Mouse (Mus musculus) lung, embryonic 15.5 days (tissue): ENCODE data around the gene Atg13. TPM values are rescaled to one million over a fixed set of nuclear protein-coding genes. Genes with fewer than 3 reads are reported as not detected.

Experiments
- ATAC-seq: fragments of 200-750 bp; cut with Nextera tagmentation; 2 replicates; pipeline ENCODE4 v1.8.0; 2017; ENCODE audit warnings: moderate number of reproducible peaks, borderline replicate concordance; ENCODE audit not compliant: low FRiP score, low TSS enrichment; ENCODE audit errors: extremely low read depth
- H3K27ac ChIP-seq: fragments of 300-500 bp; sonication (generic); 2 replicates; pipeline ENCODE4 v1.5.1; 2015; ENCODE audit warnings: moderate library complexity, mild to moderate bottlenecking, inconsistent platforms
- H3K27me3 ChIP-seq: fragments of 300-500 bp; sonication (generic); 2 replicates; pipeline ENCODE4 v1.6.1; 2015; ENCODE audit warnings: inconsistent platforms
- H3K36me3 ChIP-seq: fragments of 300-500 bp; sonication (generic); 2 replicates; pipeline ENCODE4 v1.6.1; 2015; ENCODE audit warnings: inconsistent platforms
- H3K4me1 ChIP-seq: fragments of 300-500 bp; sonication (generic); 2 replicates; pipeline ENCODE4 v1.6.1; 2015; ENCODE audit warnings: inconsistent platforms
- H3K4me2 ChIP-seq: fragments of 300-500 bp; sonication (generic); 2 replicates; pipeline ENCODE4 v1.6.1; 2015; ENCODE audit warnings: inconsistent platforms, mild to moderate bottlenecking, moderate library complexity
- H3K4me3 ChIP-seq: fragments of 300-500 bp; sonication (generic); 2 replicates; pipeline ENCODE4 v1.5.1; 2015; ENCODE audit warnings: mild to moderate bottlenecking, inconsistent platforms
- H3K9ac ChIP-seq: fragments of 300-500 bp; sonication (generic); 2 replicates; pipeline ENCODE4 v1.6.1; 2015; ENCODE audit warnings: inconsistent platforms
- H3K9me3 ChIP-seq: fragments of 300-500 bp; sonication (generic); 2 replicates; pipeline ENCODE4 v1.6.1; 2016; ENCODE audit warnings: inconsistent platforms
- WGBS: fragments of 180-500 bp; shearing (Covaris S2); methylation state at CpG from one replicate; pipeline ENCODE4 v1.1.7; 2015; 5-methylcytosine and 5-hydroxymethylcytosine counted together
- polyA plus RNA-seq: library from polyadenylated mRNA; unstranded; fragments of >200 nt; fragmentation: Nextera tagmentation; extraction: Ambion mirVana; gene quantifications from 2 replicates; pipeline ENCODE4 v1.2.1, GENCODE M21; 2015

Gene Atg13
- polyA plus RNA-seq, 1 experiment from 2014 or later: 22.8 TPM

DNA sequence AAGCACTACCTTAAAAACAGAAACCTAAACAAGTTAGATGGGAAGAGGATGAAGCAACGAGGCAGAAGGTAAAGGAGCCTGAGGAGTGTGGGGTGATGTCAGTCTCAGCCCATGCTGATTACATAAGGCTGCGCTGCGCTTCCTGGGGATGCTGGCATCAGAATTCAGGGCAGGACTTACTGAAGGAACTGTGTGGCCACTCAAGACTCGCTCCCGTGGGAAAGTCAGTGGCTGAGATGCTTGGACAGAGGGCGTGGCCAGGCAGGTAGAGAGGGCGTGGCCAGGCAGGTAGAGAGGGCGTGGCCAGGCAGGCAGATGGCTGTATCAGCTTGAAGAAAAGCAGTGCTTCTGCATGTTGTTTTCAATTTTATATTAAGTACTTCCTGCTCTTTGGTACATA is 26.5 kb downstream of the Atg13 start:
- Histone ChIP-seq H3K27me3 (no peaks in the 10 kb centered on the region), H3K9me3 (no peaks in the 10 kb centered on the region), H3K4me2 (no peak overlapping the region), H3K36me3 (peaks cover 24% of the 10 kb centered on the region), H3K4me3 (no peak overlapping the region), H3K27ac (no peak overlapping the region), H3K4me1 (no peaks in the 10 kb centered on the region), H3K9ac (no peak overlapping the region)
- no peak for ATAC-seq
- 66% methylated on average over 8 of the region's 8 CpGs for WGBS

GRCm38 (mm10) chr2:91682850-91683249 is 27.5 kb downstream of the Atg13 start:
- no peak overlapping the region for H3K4me2 ChIP-seq
- 55% methylated on average over 4 of the region's 4 CpGs for WGBS
- H3K27ac ChIP-seq: no peak overlapping the region
- H3K9ac ChIP-seq: no peak overlapping the region
- no peak overlapping the region for H3K4me3 ChIP-seq
- ATAC-seq: no peak
- H3K4me1 ChIP-seq: no peaks in the 10 kb centered on the region
- H3K36me3 ChIP-seq: peaks cover 27% of the 10 kb centered on the region
- H3K9me3 ChIP-seq: no peaks in the 10 kb centered on the region
- no peaks in the 10 kb centered on the region for H3K27me3 ChIP-seq

GRCm38 (mm10) chr2:91676961-91677360 is 33.4 kb downstream of the Atg13 start:
- H3K9ac ChIP-seq: no peak overlapping the region

DNA sequence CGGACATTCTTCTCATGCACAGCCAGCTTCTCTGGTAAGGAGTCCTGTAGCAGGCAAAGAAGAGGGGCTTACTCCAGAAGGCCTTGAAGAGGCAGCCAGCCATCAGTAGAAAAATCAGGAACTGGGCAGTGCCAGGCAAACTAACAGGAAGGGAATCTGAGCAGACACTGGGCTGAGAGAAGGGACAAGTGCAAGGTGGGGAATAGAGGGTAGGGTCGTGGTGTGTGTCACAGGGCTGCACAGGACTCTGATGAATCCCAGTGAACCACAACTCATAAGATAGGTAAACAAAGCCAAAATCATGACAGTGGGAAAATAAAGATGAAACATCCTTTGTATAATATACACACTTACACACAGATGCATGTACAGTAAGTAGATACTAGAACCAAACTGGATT is 34.0 kb downstream of the Atg13 start:
- 63% methylated on average over 2 of the region's 2 CpGs for WGBS
- Histone ChIP-seq H3K27ac (no peak overlapping the region), H3K9me3 (no peaks in the 10 kb centered on the region), H3K9ac (no peak overlapping the region), H3K36me3 (peaks cover 67% of the 10 kb centered on the region), H3K27me3 (no peaks in the 10 kb centered on the region), H3K4me1 (no peaks in the 10 kb centered on the region), H3K4me2 (no peak overlapping the region), H3K4me3 (no peak overlapping the region)
- ATAC-seq: no peak

More at GRCm38 (mm10) chr2:91676961-91677360, 33.4 kb downstream of the Atg13 start:
- Histone ChIP-seq H3K9me3 (no peaks in the 10 kb centered on the region), H3K36me3 (peaks cover 67% of the 10 kb centered on the region), H3K4me2 (no peak overlapping the region), H3K4me1 (no peaks in the 10 kb centered on the region), H3K27me3 (no peaks in the 10 kb centered on the region), H3K4me3 (no peak overlapping the region), H3K27ac (no peak overlapping the region)
- ATAC-seq: no peak

DNA sequence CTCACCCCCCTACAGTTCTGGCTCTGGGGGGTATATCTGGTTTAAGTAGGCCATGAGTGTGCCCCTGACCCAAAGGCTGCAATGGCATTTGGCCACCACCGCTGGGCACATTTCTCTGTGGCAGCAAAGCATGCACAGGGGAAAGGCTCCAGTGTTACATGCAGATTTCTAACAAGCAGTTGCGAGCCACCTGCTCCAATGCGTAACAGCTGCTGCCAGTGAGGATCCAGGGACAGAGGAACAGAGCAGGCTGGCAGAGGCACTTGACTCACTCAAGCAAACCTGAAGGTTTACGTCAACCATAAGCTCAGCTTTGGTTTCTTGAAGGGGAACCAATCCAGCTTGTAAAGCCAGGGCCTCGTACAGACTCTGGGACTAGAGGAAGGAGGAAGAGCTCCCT is 35.5 kb downstream of the Atg13 start:
- WGBS: 85% methylated on average over 5 of the region's 5 CpGs
- no peak overlapping the region for H3K27ac ChIP-seq
- no peaks in the 10 kb centered on the region for H3K27me3 ChIP-seq
- no peak overlapping the region for H3K4me3 ChIP-seq
- no peak overlapping the region for H3K4me2 ChIP-seq
- H3K36me3 ChIP-seq: peaks cover 65% of the 10 kb centered on the region
- H3K9ac ChIP-seq: no peak overlapping the region
- no peaks in the 10 kb centered on the region for H3K4me1 ChIP-seq
- no peaks in the 10 kb centered on the region for H3K9me3 ChIP-seq
- no peak for ATAC-seq

DNA sequence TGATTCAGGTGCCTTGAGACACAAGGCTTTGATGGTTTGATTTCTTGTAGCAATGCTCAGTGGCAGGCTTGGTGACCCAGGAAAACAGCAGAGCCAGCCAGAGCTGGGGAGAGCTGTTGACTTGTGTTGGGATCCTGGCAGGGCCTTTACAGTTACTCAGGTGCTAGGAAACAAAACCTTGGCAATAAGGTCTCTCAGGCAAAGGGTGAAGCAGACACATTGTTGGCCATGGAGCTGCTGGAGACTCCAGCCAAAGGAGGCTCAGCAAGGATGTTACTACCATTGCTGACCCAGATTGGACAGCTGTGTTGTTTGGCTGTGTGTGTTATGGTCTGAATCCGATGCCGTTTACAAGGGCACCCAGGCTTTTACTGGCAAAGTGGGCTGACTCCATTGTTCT is 36.8 kb downstream of the Atg13 start:
- ATAC-seq: no peak

GRCm38 (mm10) chr2:91670038-91670437 is 40.3 kb downstream of the Atg13 start:
- Histone ChIP-seq H3K4me3 (no peak overlapping the region), H3K36me3 (peaks cover 66% of the 10 kb centered on the region)
- 87% methylated on average over 6 of the region's 6 CpGs for WGBS

More for the DNA sequence above, 36.8 kb downstream of the Atg13 start:
- Histone ChIP-seq H3K9me3 (no peaks in the 10 kb centered on the region), H3K27me3 (no peaks in the 10 kb centered on the region), H3K4me1 (no peaks in the 10 kb centered on the region), H3K36me3 (peaks cover 73% of the 10 kb centered on the region), H3K4me3 (no peak overlapping the region), H3K9ac (no peak overlapping the region), H3K4me2 (no peak overlapping the region), H3K27ac (no peak overlapping the region)
- 96% methylated on average over 2 of the region's 2 CpGs for WGBS

GRCm38 (mm10) chr2:91669326-91669725 is 41.0 kb downstream of the Atg13 start:
- WGBS: 87% methylated on average over 8 of the region's 8 CpGs

More at GRCm38 (mm10) chr2:91670038-91670437, 40.3 kb downstream of the Atg13 start:
- H3K9me3 ChIP-seq: no peaks in the 10 kb centered on the region
- ATAC-seq: no peak
- H3K27ac ChIP-seq: no peak overlapping the region
- no peaks in the 10 kb centered on the region for H3K4me1 ChIP-seq
- no peaks in the 10 kb centered on the region for H3K27me3 ChIP-seq
- no peak overlapping the region for H3K4me2 ChIP-seq
- no peak overlapping the region for H3K9ac ChIP-seq

GRCm38 (mm10) chr2:91667747-91668146 is 42.6 kb downstream of the Atg13 start:
- Histone ChIP-seq H3K4me1 (no peaks in the 10 kb centered on the region), H3K9ac (no peak overlapping the region), H3K27me3 (no peaks in the 10 kb centered on the region), H3K9me3 (no peaks in the 10 kb centered on the region), H3K4me2 (no peak overlapping the region), H3K4me3 (no peak overlapping the region), H3K27ac (no peak overlapping the region), H3K36me3 (peaks cover 71% of the 10 kb centered on the region)
- WGBS: 62% methylated on average over 2 of the region's 2 CpGs
- no peak for ATAC-seq

More at GRCm38 (mm10) chr2:91669326-91669725, 41.0 kb downstream of the Atg13 start:
- Histone ChIP-seq H3K4me3 (no peak overlapping the region), H3K9me3 (no peaks in the 10 kb centered on the region), H3K27me3 (no peaks in the 10 kb centered on the region), H3K4me1 (no peaks in the 10 kb centered on the region), H3K36me3 (peaks cover 65% of the 10 kb centered on the region), H3K27ac (no peak overlapping the region), H3K9ac (no peak overlapping the region), H3K4me2 (no peak overlapping the region)
- no peak for ATAC-seq

GRCm38 (mm10) chr2:91666386-91666910 is 43.9 kb downstream of the Atg13 start:
- Histone ChIP-seq H3K27ac (no peak overlapping the region), H3K9me3 (no peaks in the 10 kb centered on the region), H3K4me3 (no peak overlapping the region), H3K36me3 (peaks cover 82% of the 10 kb centered on the region), H3K4me2 (no peak overlapping the region), H3K4me1 (no peaks in the 10 kb centered on the region), H3K9ac (no peak overlapping the region), H3K27me3 (no peaks in the 10 kb centered on the region)
- 92% methylated on average over 6 of the region's 6 CpGs for WGBS
- no peak for ATAC-seq

DNA sequence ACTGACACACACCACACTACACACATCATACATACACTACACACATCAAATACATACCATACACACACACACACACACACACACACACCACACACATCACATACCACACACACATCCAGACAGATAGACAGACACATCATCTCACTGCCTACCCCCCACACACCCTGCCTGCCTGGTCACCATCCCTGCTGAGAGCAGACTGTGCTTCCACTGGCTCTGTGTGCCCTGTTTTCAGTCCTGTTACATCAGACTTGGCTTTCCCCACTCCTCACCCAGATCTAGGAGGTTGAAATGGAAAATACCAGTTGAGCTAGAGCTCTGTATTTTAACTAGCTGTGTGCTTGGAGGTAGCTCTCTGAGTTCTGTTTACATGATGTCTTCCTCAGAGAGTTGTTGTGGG is 45.6 kb downstream of the Atg13 start:
- Histone ChIP-seq H3K9ac (no peak overlapping the region), H3K4me2 (no peak overlapping the region), H3K27ac (no peak overlapping the region), H3K9me3 (no peaks in the 10 kb centered on the region), H3K4me3 (no peak overlapping the region), H3K4me1 (no peaks in the 10 kb centered on the region), H3K36me3 (peaks cover 81% of the 10 kb centered on the region), H3K27me3 (no peaks in the 10 kb centered on the region)
- ATAC-seq: no peak

DNA sequence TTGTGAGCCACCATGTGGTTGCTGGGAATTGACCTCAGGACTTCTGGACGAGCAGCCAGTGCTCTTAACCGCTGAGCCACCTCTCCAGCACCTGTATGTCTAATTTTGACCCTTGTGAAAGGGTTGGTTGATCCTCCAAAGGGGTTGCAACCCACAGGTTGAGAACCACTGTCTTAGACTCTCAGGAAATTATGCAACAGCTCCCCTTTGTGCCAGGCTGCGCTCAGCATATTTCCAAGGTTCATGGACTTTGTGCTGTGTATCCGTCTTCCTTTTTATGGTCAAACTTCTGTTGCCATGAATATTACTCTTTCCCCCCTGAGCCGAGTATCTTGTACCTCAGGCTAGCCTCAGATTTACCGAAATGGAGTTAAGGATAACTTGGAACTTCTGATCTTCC is 49.4 kb downstream of the Atg13 start:
- H3K9ac ChIP-seq: no peak overlapping the region
- peaks cover 69% of the 10 kb centered on the region for H3K36me3 ChIP-seq
- no peaks in the 10 kb centered on the region for H3K9me3 ChIP-seq
- H3K4me2 ChIP-seq: no peak overlapping the region
- H3K27me3 ChIP-seq: no peaks in the 10 kb centered on the region
- no peak for ATAC-seq
- peaks cover 7% of the 10 kb centered on the region; the same call in 1 of the 2 replicates for H3K4me1 ChIP-seq
- 92% methylated on average over 6 of the region's 6 CpGs for WGBS
- no peak overlapping the region for H3K4me3 ChIP-seq
- no peak overlapping the region for H3K27ac ChIP-seq

DNA sequence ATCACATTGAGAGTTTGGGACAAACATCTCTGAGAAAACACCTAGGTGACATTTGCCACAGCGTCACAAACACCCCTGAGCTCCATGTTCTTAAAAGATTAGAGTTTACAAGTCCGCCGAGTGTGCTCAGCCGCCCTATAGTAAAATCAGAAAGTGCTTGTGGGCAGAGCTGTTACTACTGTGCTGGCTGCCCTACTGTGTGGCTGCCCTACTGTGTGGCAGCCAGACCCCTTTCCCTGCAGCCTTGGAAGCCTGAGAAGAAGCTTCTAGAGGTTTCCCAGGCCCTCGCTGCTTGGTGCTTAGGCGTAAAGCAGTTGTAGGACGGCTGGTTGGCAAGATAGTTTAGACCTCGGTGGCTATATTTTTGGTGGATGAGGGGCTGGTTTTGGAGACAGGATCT is 50.7 kb downstream of the Atg13 start:
- Histone ChIP-seq H3K9ac (no peak overlapping the region), H3K4me2 (no peak overlapping the region), H3K4me1 (peaks cover 15% of the 10 kb centered on the region), H3K36me3 (peaks cover 79% of the 10 kb centered on the region), H3K9me3 (no peaks in the 10 kb centered on the region), H3K27ac (no peak overlapping the region), H3K4me3 (no peak overlapping the region), H3K27me3 (no peaks in the 10 kb centered on the region)
- WGBS: 96% methylated on average over 8 of the region's 8 CpGs
- ATAC-seq: no peak
